Mouse (Mus musculus) C2C12 (cell line): Measurements from ENCODE around the gene Fxr1.

Experiments
- CTCF ChIP-seq: IDR thresholded peaks from one replicate; pipeline ENCODE4 v1.5.1; 2011; ENCODE audit not compliant: control insufficient read depth, insufficient read depth, insufficient read length
- FOSL1 ChIP-seq: IDR thresholded peaks from one replicate; pipeline ENCODE4 v1.8.0; 2011; ENCODE audit warnings: mild to moderate bottlenecking, low read length; ENCODE audit not compliant: poor library complexity, insufficient read depth, severe bottlenecking
- MAX ChIP-seq: IDR thresholded peaks from one replicate; pipeline ENCODE4 v1.6.1; 2011; ENCODE audit warnings: mild to moderate bottlenecking, control low read depth
- MYOD1 ChIP-seq: IDR thresholded peaks from one replicate; pipeline ENCODE4 v1.6.1; 2011; ENCODE audit warnings: low read depth; ENCODE audit not compliant: control insufficient read depth, insufficient read length
- USF1 ChIP-seq: IDR thresholded peaks from one replicate; pipeline ENCODE4 v1.6.1; 2011; ENCODE audit warnings: low read depth, mild to moderate bottlenecking, control low read depth, moderate library complexity

DNA sequence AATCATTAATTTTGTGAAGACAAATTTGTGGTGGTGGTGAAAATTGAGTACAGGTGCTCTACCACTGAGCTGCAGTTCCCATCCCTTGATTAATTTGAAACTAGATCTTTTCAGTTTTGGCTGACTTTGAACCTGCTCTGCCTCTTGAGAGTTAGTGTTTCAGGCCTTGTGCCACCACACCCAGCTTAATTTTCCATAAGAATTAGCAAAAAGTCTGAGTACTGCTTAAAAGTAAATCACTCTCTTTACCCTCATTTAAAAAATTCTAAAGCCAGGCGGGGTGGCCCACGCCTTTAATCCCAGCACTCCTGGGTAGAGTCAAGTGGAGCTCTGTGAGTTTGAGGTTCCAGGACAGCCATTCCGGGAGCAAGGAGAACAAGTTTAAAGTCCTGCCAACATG lies 16.0 kb downstream of the Fxr1 start:
- TF ChIP-seq MAX (no peak), USF1 (no peak), FOSL1 (no peak), CTCF (no peak), MYOD1 (no peak)
